Mouse (Mus musculus): ENCODE measurements around the gene Sergef. TPM values are rescaled to one million over a fixed set of nuclear protein-coding genes. Genes with fewer than 3 reads are reported as not detected.

Gene Sergef
- polyA plus RNA-seq, 1 experiment from 2014 or later = 15.0 TPM

DNA sequence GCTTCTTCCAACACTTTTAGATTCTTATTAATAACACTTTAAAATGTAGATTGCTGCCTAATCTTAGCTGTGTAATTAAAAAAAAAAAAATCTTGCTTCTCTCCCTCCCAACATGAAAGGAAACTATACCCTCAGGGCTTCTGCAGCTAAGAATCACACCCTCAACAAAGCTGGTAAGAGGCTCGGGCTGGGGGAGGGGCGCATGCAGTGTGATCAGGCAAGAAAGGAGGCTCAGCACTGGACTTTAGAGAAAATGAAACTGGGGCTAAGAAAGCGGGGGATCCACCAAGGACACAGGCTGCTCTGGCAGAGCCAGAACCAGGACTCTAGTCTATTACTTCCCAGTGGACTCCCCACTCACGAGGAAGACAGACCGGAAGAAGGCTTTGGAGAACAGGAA, 38.5 kb downstream of the Sergef start:
- Histone ChIP-seq H3K4me3 (replicated peaks) (no peak overlapping the region), H3K4me1 (peaks cover 11% of the 10 kb centered on the region; the same call in 1 of the 2 replicates), H3K9me3 (replicated peaks) (no peaks in the 10 kb centered on the region), H3K27ac (replicated peaks) (no peak overlapping the region), H3K36me3 (no peaks in the 10 kb centered on the region), H3K27me3 (no peaks in the 10 kb centered on the region), H3K9ac (no peak overlapping the region), H3K4me2 (replicated peaks) (no peak overlapping the region)
- ATAC-seq (ENCODE audit: insufficient number of reproducible peaks, low FRiP score, low TSS enrichment, low read depth) = no peak
- 51% methylated on average over 5 of the region's 5 CpGs for WGBS

DNA sequence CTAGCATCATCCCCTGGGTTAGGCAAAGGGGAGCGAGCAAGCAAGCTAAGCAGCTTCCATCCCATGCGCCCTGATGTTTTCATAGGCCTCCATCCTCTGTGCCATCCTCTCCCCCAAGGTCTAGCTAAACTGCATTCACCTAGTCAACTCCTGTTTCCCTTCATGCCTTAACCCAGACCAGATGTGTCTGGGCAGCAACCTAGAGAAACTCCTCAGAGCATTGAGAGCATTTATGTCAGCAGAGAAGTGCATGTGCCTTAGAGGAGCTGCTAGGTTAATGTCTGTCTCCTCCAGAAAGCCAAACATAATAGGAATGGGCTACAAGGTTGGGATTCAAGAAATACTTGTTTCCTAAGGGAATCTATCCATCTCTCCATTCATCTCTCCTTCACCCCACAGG, 42.6 kb downstream of the Sergef start:
- H3K9ac ChIP-seq = no peak overlapping the region
- H3K9me3 ChIP-seq (replicated peaks) = no peaks in the 10 kb centered on the region
- no peak overlapping the region for H3K4me2 ChIP-seq (replicated peaks)
- WGBS = 79% methylated on average over 2 of the region's 2 CpGs
- no peak overlapping the region for H3K27ac ChIP-seq (replicated peaks)
- no peak overlapping the region for H3K4me3 ChIP-seq (replicated peaks)
- ATAC-seq (ENCODE audit: insufficient number of reproducible peaks, low FRiP score, low TSS enrichment, low read depth) = no peak
- no peaks in the 10 kb centered on the region for H3K27me3 ChIP-seq
- no peaks in the 10 kb centered on the region for H3K36me3 ChIP-seq
- H3K4me1 ChIP-seq = peaks cover 9% of the 10 kb centered on the region; the same call in 1 of the 2 replicates

DNA sequence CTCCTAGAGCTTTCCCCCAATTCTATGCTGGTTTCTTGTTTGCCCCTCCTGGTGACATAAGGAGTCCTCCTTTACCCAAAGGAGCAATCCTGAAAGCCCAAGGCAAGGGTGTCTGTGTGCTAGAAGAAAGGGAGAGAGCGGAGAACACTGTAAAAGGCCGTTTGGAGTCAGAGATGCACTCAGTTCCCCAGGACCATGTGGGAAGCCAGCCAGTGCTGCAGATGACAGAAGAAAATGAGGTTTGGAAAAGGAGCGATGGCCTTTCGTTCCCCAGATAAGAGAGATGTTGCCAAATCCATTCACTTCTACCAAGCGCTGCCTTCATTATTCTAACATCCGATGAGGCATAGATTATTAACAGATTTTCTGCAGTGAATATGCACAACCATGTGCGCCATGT, 48.1 kb downstream of the Sergef start:
- H3K9ac ChIP-seq = no peak overlapping the region
- ATAC-seq (ENCODE audit: insufficient number of reproducible peaks, low FRiP score, low TSS enrichment, low read depth) = no peak
- H3K27me3 ChIP-seq = no peaks in the 10 kb centered on the region
- no peaks in the 10 kb centered on the region for H3K9me3 ChIP-seq (replicated peaks)
- H3K4me1 ChIP-seq = peaks cover 14% of the 10 kb centered on the region
- H3K4me3 ChIP-seq (replicated peaks) = no peak overlapping the region
- H3K27ac ChIP-seq (replicated peaks) = no peak overlapping the region
- H3K4me2 ChIP-seq (replicated peaks) = no peak overlapping the region
- H3K36me3 ChIP-seq = no peaks in the 10 kb centered on the region
- WGBS = 58% methylated on average over 7 of the region's 7 CpGs

DNA sequence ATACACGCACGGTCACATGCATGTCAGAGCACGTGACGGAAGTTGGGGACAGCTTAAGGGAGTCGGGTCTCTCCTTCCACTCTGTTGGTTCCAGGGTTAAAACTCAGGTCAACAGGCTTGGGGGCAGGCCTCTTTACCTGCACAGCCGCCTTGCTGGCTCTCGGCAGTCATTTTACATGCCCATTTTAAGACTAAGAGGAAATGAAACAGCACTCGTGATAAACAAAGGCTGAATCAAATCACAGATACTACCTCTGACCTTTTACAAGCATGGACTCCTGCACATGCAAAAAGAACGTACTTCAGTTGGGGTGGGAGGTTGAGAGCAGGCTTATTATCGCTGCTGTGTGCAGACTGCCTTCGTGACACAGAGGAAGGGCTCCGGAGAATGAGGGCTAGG, 50.4 kb downstream of the Sergef start:
- Histone ChIP-seq H3K4me2 (replicated peaks) (no peak overlapping the region), H3K4me1 (peaks cover 14% of the 10 kb centered on the region), H3K9me3 (replicated peaks) (no peaks in the 10 kb centered on the region), H3K27ac (replicated peaks) (no peak overlapping the region), H3K27me3 (no peaks in the 10 kb centered on the region), H3K36me3 (no peaks in the 10 kb centered on the region), H3K9ac (no peak overlapping the region), H3K4me3 (replicated peaks) (no peak overlapping the region)
- 78% methylated on average over 12 of the region's 12 CpGs for WGBS
- no peak for ATAC-seq (ENCODE audit: insufficient number of reproducible peaks, low FRiP score, low TSS enrichment, low read depth)

DNA sequence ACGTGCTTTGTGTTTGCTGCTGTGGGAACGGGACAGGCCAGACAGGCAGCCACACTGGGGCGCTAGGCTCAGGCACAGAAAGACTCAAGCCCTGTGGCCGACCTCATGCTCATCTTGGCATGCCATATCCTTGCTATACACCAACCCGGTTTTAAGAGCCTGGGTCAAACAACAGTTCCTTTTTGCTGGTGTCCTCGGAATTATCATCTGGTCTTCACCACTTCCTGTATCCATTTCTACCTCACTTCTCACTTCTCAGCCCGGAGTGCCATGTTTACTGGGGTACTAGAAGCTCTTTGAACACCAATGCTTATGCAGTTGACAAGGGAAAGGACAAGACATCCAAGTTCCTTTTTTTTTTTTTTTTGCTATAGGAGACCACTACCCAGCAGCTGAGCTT, 51.6 kb downstream of the Sergef start:
- Histone ChIP-seq H3K4me1 (peaks cover 14% of the 10 kb centered on the region), H3K9ac (no peak overlapping the region), H3K9me3 (replicated peaks) (no peaks in the 10 kb centered on the region), H3K36me3 (no peaks in the 10 kb centered on the region), H3K27ac (replicated peaks) (no peak overlapping the region), H3K4me2 (replicated peaks) (no peak overlapping the region), H3K27me3 (no peaks in the 10 kb centered on the region), H3K4me3 (replicated peaks) (no peak overlapping the region)
- ATAC-seq (ENCODE audit: insufficient number of reproducible peaks, low FRiP score, low TSS enrichment, low read depth) = no peak
- WGBS = 51% methylated on average over 7 of the region's 7 CpGs

DNA sequence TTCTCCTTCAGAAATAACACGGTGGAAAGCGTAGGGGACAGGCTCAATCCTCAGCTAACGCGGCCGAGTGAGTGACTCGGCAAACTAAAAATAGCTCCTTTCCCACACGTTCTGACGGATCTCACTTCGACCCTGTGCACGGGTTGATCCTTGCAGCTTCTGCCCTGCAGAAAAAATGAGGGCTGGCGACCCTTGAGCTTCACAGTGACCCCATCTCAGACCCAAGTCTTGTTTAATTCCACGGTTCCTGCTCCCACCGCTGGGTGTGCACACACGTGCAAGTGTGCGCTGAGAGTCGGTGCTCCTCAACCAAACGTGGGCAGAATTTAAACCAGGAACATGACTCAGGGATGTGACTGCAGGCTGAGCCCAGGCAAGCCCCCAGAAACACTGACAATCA, 52.1 kb downstream of the Sergef start:
- no peaks in the 10 kb centered on the region for H3K9me3 ChIP-seq (replicated peaks)
- no peaks in the 10 kb centered on the region for H3K36me3 ChIP-seq
- H3K27ac ChIP-seq (replicated peaks) = 0 out of 2 replicates have a peak overlapping the region, but pooled peaks have one; percentile 4
- no peak overlapping the region for H3K4me3 ChIP-seq (replicated peaks)
- H3K4me1 ChIP-seq = peaks cover 14% of the 10 kb centered on the region
- no peak for ATAC-seq (ENCODE audit: insufficient number of reproducible peaks, low FRiP score, low TSS enrichment, low read depth)
- 41% methylated on average over 17 of the region's 17 CpGs for WGBS
- no peak overlapping the region; the same call in 1 of the 2 replicates for H3K4me2 ChIP-seq (replicated peaks)
- no peak overlapping the region for H3K9ac ChIP-seq
- H3K27me3 ChIP-seq = no peaks in the 10 kb centered on the region

DNA sequence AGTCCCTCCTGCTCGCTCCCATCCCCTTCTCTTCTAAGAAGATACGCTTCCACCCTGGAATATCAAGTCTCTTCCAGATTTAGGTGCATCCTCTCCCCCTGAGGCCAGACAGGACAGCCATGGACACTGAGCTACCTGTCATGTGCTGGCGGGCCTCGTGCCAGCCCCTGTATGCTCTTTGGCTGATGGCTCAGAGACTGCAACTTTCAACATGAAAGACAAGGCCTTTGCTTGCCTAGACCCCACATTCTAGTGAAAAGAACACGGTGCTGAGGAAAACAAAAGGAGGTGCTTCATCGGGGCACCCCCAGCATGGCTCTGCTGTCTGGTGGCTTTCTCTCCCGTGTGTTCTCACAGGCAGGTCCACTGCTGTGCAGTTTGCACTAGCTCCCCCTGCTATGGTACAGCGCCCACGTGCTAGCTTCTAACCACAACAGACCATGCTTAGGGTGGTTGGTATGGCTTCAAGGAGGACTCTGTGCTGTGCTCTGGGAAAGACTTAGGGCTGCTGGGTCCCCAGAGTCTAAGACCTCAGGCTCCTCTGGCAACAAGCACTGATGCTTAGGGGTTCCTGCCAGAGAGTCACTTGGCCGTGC, 52.9 kb downstream of the Sergef start:
- H3K27me3 ChIP-seq = no peaks in the 10 kb centered on the region
- no peak overlapping the region for H3K4me2 ChIP-seq (replicated peaks)
- no peak overlapping the region for H3K27ac ChIP-seq (replicated peaks)
- H3K36me3 ChIP-seq = no peaks in the 10 kb centered on the region
- H3K9me3 ChIP-seq (replicated peaks) = no peaks in the 10 kb centered on the region
- H3K4me3 ChIP-seq (replicated peaks) = no peak overlapping the region
- ATAC-seq (ENCODE audit: insufficient number of reproducible peaks, low FRiP score, low TSS enrichment, low read depth) = no peak
- WGBS = 74% methylated on average over 10 of the region's 10 CpGs
- H3K4me1 ChIP-seq = peaks cover 14% of the 10 kb centered on the region
- no peak overlapping the region for H3K9ac ChIP-seq

DNA sequence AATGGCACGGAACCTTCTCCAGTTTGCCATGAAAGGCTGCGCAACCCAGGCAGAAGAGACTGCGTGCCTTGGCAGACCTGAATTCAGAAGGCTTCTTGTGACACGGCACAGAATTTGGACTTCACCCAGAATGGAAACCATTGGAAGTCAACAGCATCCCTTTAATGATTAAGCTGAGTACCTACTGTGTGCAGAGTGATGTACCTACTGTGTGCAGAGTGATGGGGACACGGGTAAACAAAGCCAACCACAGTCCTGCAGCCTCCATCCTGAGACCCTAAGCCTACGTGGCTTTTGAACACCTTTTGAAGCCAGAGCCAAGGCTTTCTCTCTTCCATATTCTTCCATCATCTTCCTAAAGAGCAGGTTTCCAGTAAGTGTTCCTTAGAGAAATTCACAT, 56.9 kb downstream of the Sergef start:
- H3K9ac ChIP-seq = no peak overlapping the region
- H3K27ac ChIP-seq (replicated peaks) = no peak overlapping the region
- no peaks in the 10 kb centered on the region for H3K9me3 ChIP-seq (replicated peaks)
- WGBS = 95% methylated on average over 6 of the region's 6 CpGs
- no peak overlapping the region for H3K4me2 ChIP-seq (replicated peaks)
- no peak for ATAC-seq (ENCODE audit: insufficient number of reproducible peaks, low FRiP score, low TSS enrichment, low read depth)
- no peaks in the 10 kb centered on the region for H3K27me3 ChIP-seq
- no peaks in the 10 kb centered on the region for H3K36me3 ChIP-seq
- H3K4me1 ChIP-seq = peaks cover 10% of the 10 kb centered on the region
- no peak overlapping the region for H3K4me3 ChIP-seq (replicated peaks)

DNA sequence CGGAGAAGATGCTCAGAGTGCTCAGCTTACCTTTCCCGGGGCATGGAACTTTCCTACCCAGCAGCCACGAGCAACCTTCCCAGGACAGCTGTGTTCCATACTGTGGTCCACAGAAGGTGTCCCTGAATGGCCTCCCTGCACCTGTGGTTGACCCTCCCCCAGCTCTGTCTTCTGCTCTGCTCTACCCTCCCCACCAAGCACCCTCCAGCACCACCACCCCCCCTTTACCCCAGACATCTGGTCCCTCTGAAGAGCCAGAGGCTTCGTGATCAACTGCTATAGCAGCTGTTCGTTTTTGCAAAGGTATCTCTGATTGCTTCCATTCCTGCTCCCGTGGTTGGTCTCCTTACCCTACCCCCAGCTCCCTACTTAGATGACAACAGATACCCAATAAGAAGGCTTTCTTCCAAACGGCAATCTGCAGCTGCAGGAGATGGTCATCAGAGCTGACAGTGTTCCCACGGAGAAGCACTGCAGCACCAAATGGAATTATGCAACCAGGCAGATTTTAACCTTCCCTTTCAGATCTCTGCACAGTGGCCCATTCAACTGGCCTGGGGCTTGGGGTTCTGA, 58.2 kb downstream of the Sergef start:
- 51% methylated on average over 8 of the region's 8 CpGs for WGBS
- Histone ChIP-seq H3K4me2 (replicated peaks) (no peak overlapping the region), H3K4me1 (no peaks in the 10 kb centered on the region), H3K27ac (replicated peaks) (no peak overlapping the region), H3K36me3 (no peaks in the 10 kb centered on the region), H3K9me3 (replicated peaks) (no peaks in the 10 kb centered on the region), H3K4me3 (replicated peaks) (no peak overlapping the region), H3K9ac (no peak overlapping the region), H3K27me3 (no peaks in the 10 kb centered on the region)
- ATAC-seq (ENCODE audit: insufficient number of reproducible peaks, low FRiP score, low TSS enrichment, low read depth) = no peak

DNA sequence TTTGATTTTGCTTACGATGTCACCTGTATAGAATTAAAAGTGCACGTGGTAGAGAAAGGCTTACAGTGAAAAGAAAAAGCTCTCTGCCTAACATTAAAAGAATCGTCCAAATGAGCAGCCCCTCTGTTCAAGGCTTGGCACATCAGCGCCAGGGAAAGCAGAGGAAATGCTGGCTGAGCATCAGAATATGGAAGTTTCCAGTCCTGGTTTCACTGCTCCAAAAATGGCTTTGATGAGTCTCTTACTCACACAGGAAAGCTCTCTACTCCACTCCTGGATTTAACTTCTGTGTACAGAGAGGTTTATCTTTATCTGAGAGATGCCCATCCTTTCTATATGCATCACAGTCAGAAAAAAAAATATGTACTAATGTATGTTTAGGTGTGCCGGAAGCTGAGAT, 61.5 kb downstream of the Sergef start:
- WGBS = 79% methylated on average over 5 of the region's 5 CpGs
- Histone ChIP-seq H3K27ac (replicated peaks) (no peak overlapping the region), H3K4me1 (no peaks in the 10 kb centered on the region), H3K9ac (no peak overlapping the region), H3K36me3 (no peaks in the 10 kb centered on the region), H3K4me2 (replicated peaks) (no peak overlapping the region), H3K4me3 (replicated peaks) (no peak overlapping the region), H3K9me3 (replicated peaks) (no peaks in the 10 kb centered on the region), H3K27me3 (no peaks in the 10 kb centered on the region)
- no peak for ATAC-seq (ENCODE audit: insufficient number of reproducible peaks, low FRiP score, low TSS enrichment, low read depth)

DNA sequence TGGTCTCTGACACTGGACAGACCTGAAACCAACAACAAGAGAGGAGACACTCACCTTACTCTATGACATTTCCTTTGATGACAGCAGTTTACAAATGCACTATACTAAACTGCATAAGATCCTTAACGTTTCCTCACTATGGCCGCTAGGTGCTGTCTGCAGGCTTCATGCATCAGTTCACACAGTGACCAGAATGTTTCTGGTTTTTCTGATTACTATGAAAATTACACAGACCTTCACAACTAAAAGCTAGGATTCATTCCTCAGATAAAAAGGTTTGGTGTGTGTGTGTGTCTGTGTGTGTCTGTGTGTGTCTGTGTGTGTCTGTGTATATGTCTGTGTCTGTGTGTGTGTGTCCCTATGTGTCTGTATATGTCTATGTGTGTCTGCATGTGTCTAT, 63.7 kb downstream of the Sergef start:
- Histone ChIP-seq H3K27me3 (no peaks in the 10 kb centered on the region), H3K9ac (no peak overlapping the region), H3K36me3 (no peaks in the 10 kb centered on the region), H3K4me3 (replicated peaks) (no peak overlapping the region), H3K9me3 (replicated peaks) (no peaks in the 10 kb centered on the region), H3K27ac (replicated peaks) (no peak overlapping the region), H3K4me1 (no peaks in the 10 kb centered on the region), H3K4me2 (replicated peaks) (no peak overlapping the region)
- ATAC-seq (ENCODE audit: insufficient number of reproducible peaks, low FRiP score, low TSS enrichment, low read depth) = no peak
- 86% methylated on average over 2 of the region's 2 CpGs for WGBS

Measured in embryonic facial prominence, embryonic 15.5 days (tissue).